Mouse (Mus musculus) heart, postnatal 36 days (tissue): ENCODE measurements at regions not wholly inside any gene's neighbourhood (a gene's known extent, or its start where the extent isn't known, plus 50 kb on each side); places are given as distances from the start of the nearest gene placed in this dataset.
"Not testable (repeated sequence)": the region's sequence is repeated elsewhere in the genome, so short reads cannot be mapped to it uniquely, and the experiment has no call there.

ENCODE experiments used
- DNase-seq, 2 experiments: peaks; one replicate each; pipeline ENCODE4 v3.0.0; 2021 to 2022
- intact Hi-C: fragments of 180-260 bp; cut with DNase I; formaldehyde crosslinking; loops from one replicate; pipeline ENCODE4 v1.15.1; 2025

DNA sequence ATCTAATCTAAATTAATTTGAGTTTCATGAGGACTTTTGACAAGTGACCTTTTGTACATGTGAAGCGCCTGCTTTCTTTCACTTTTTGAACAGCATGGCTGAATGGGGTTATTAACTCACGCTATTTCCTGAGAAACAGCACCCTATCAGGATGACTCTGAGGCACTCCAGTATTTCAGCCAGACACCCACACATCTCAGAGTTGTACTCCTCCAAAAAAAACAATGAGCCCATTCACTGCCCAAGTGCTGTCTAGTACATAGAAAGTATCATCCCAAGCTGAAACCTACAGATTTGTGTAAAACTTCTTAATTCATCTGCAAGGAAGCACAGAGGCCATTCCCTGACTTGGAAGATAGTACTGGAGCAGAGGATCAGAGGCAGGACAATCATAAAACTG lies 204.1 kb upstream of the P2ry1 start:
- intact Hi-C loops = no loop called here
- no peak for DNase-seq

DNA sequence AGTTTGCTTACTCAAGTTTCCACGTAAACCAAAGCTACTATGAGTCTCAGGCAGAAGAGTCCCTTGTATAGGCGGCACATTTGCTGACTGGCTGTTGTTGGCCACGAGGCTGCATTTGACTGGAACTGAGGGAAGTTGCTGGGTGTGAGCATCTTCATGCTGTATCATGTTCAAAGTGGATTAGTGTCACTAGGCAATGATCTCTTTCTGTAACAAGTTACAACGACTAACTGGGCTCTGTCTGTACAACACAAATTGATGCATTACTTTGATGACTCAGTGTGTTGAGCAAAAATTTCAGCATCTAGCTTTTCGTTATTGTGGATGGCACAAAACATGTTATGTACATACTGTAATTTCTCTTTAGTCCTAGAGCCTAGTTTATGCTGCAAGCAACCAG lies 203.7 kb upstream of the P2ry1 start:
- intact Hi-C loops = no loop called here
- DNase-seq = no peak

DNA sequence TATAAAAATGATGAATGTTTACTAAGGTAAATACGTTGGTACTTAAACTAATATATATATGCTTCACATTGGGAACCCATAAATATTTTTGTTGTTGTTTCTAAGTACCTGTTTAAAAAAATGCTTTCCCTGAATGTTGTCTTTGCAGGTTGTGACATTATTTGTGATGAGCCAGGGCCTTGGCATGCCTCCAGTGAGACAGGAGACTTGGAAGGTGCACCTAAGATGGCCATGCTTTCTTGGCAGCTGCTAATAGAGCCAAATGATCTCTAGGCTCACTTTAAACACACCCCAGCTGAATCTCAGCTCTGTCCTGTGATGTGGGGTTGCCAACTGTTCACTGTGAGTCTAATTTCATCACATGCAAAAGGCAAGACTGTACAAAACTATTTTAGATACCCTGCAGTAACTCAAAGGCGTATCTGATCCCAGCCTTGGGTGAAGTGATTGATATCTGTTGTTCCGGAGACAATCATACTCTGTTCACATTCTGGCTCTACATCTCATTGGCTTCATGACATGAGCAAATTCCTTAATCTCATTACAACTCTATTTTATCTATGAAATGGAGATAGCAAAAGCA lies 197.8 kb upstream of the P2ry1 start:
- intact Hi-C loops = no loop called here
- no peak for DNase-seq

- intact Hi-C loops = no loop called here
- no peak for DNase-seq
Measured at GRCm38 (mm10) chr3:60811924-60812323, 190.7 kb upstream of the P2ry1 start.

- DNase-seq = no peak
Measured at GRCm38 (mm10) chr3:60813485-60813884, 189.1 kb upstream of the P2ry1 start.

DNA sequence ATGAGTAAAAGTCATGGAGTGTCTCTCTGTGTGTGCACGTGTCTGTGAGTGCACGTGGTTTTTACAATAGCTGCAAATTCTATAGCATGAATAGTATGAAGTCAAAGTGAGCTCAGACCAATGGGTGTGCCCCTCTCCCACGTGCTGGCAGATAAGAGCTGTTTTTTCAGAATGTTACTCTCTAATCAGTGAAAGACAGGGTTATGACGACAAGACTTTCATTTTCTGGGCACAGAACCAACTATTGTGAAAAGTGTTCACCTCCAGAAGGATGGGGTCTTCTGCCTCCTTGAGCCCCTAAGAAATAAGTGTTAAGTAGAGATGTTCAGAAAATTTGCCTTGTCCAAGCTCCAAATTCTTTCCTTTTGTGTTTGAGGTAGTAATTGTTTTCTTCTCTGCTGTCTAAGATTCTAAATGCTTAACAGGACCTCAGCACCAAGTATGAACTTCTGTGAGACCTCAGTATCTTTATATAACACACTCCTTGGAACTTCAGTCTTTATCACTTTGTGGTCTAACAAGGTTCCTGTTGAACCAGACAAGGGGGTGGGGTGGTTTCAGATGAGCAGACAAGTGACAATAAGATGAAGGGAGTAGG lies 182.8 kb upstream of the P2ry1 start:
- intact Hi-C loops = no loop called here
- DNase-seq = no peak

More at GRCm38 (mm10) chr3:60813485-60813884, 189.1 kb upstream of the P2ry1 start:
- intact Hi-C loops = no loop called here

- DNase-seq = no peak
Measured at GRCm38 (mm10) chr3:60821463-60821862, 181.1 kb upstream of the P2ry1 start.

GRCm38 (mm10) chr3:60826759-60827158 lies 175.8 kb upstream of the P2ry1 start:
- no peak for DNase-seq
- intact Hi-C loops = no loop called here

More at GRCm38 (mm10) chr3:60821463-60821862, 181.1 kb upstream of the P2ry1 start:
- intact Hi-C loops = no loop called here

- no peak for DNase-seq
- intact Hi-C loops = no loop called here
Measured at GRCm38 (mm10) chr3:60832385-60832784, 170.2 kb upstream of the P2ry1 start.

DNA sequence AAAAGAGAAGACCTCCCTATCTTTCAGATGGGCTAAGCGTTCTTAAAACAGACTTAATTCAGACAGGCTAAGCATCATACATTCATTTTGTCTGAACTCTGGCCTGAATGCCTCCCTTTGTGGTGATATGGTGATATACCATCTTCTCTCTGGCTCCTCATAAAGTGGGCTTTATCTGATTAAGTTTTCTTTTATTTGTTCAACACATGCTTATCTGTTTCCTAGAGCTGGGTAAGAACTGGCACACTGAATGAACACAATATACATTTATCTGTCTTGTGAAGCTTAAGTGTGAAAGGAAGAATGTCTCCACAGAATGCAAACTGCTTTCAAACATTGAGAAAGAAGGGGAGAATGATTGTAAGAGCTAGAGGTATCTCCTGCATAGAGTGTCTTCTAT lies 160.7 kb upstream of the P2ry1 start:
- intact Hi-C loops = no loop called here
- no peak for DNase-seq

GRCm38 (mm10) chr3:60845293-60845692 lies 157.3 kb upstream of the P2ry1 start:
- DNase-seq = no peak
- intact Hi-C loops = no loop called here

DNA sequence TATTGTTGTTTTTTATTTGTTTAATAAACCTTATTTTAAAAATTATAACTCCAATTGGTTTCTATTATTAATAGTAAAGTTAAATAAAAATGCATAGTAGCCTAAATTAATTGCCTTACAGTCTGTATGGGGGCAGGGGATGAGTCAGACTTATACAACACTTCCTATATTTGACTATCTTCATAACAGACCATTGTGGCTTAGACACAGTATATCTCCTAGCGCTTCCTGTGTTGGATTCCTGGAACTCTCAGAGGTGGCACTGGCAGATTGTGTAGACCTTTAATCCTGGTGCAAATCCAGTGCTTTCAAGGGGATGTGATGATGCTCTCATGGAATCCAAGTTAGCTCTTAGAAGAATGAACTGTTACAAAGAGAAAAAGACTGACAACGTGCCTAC lies 154.2 kb upstream of the P2ry1 start:
- DNase-seq = no peak
- intact Hi-C loops = no loop called here

DNA sequence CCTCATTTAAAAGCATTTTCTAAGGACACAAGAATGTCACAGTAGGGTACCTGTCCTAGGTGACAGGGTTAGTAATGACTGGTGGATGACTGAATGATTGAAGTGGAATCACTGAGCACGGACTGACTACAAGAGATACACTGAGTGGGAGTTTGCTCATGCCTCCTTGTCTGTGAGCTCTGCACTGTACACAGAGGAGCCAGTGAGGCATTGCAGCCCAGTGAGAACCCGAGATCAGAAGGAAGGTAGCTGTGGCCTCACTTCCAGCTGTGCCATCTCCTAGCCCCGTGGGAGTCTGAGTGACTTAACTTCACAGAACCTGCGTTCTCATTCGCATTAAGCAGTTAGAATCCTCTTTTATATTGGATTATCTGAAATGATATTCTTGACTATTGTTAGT lies 148.8 kb upstream of the P2ry1 start:
- intact Hi-C loops = no loop called here
- DNase-seq = no peak

DNA sequence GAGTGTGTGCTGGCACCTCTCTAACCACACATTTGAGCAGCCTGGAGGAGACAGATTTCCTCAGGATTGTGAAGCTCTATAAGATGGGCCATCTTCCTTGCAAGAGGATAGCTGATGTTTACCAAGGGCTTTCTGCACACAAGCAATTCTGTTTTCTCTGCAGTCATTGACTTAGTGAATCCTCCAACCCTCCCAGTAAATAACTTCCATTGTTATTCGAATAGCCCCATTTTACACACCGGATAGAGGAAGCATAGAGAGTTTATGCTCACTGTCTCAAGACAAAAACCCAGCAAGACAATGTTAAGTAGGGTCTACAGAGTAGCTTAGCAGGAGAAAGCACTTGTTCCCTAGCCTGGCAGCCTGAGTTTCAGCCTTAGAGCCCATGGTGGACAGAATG lies 146.9 kb upstream of the P2ry1 start:
- intact Hi-C loops = no loop called here
- no peak for DNase-seq

DNA sequence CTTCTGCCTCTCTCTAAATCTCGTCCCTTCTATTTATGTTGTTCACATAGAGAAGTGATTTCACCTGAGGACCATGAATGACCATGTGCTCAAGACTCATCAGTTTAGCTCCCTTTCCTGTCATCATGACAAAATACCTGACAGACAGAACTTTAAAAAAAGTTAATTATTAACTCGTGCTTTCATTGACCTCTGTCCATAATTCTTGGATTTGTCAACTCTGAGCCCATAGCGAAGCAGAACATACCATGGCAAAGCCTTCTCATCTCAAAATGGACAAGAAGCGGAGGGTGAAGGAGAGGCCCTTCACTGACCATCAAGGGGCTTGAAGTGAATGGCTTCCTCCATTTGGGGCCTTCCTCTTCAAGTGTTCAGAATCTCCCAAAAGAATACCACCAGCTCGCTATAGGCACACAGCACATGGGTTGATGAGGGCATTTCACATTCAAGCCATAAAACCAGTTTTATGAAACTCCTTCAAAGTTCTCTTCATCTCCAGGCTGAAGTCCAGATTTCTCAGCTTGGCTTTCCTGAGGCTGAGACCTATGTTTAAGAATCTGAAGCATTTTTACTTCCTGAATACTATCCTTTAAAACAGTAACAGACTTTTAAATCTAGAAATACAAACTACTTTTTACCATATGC lies 144.0 kb upstream of the P2ry1 start:
- intact Hi-C loops = no loop called here
- no peak for DNase-seq

DNA sequence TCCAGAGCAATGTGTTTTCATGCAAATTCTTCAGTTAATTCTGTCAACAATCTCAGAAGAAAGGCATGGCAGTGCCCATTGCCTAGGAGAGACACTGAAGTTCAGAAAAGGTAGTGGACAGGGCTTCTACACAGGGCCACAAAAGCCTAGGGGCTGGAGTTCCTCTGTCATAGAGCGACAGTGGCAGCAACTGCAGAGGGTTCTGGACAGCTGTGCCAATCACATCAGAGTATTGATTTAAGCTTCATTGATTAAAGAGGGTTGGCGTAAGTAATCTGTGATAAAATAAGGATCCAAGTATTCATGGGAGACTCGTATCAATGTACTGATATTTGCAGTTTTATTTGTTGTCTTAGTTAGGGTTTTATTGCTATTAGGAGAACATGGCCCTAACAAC lies 143.5 kb upstream of the P2ry1 start:
- no peak for DNase-seq
- intact Hi-C loops = no loop called here

GRCm38 (mm10) chr3:60876858-60877257 lies 125.7 kb upstream of the P2ry1 start:
- DNase-seq, intact Hi-C loops: not testable (repeated sequence)

- intact Hi-C loops = no loop called here
- DNase-seq = no peak
Measured at GRCm38 (mm10) chr3:60878880-60879279, 123.7 kb upstream of the P2ry1 start.

DNA sequence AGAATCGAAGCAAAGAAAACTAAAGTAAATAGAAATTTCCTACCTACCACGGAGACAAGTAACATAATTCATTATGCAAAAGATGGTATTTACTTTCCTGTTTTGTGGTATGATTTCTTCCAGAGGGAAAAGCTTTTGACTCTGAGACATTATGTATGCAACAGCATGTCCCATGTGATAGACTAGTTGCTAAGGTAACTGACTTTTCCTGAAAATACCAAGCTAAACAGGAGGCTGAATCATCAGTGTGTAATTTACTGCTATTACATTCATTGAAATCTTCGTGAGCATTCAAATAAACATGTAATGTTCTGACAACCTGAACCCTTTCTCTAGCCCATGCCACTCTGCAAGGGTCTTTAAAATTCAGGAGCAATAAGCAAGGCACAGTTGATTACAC lies 118.6 kb upstream of the P2ry1 start:
- intact Hi-C loops = no loop called here
- DNase-seq = no peak

DNA sequence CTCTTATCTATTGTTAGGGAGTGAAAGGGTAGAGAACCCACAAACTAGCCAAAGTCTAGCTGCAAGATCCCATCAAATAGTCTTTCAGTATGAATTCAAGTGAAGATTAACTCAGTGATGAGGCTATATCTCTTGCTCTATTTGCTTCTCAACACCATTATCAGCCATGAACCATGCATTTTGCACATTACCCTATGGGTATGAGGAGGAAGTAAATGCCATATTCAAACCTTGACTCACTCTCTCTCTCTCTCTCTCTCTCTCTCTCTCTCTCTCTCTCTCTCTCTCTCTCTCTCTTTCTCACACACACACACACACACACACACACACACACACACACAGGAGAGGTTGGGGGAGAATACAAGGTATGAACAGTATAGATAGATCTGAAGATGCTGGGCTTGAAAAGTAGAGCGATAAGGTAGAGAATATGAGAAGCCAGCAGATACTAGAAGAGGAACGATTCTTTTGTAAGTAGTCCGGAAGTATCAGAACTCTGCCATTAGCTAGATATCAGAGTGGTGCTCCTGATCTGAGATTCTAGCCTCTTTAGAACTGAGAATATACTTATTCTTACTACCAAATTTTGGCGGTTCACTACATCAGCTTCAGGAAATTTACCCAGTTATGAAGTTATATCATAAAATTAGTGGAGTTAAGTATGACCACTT lies 113.3 kb upstream of the P2ry1 start:
- no peak for DNase-seq
- intact Hi-C loops = no loop called here

DNA sequence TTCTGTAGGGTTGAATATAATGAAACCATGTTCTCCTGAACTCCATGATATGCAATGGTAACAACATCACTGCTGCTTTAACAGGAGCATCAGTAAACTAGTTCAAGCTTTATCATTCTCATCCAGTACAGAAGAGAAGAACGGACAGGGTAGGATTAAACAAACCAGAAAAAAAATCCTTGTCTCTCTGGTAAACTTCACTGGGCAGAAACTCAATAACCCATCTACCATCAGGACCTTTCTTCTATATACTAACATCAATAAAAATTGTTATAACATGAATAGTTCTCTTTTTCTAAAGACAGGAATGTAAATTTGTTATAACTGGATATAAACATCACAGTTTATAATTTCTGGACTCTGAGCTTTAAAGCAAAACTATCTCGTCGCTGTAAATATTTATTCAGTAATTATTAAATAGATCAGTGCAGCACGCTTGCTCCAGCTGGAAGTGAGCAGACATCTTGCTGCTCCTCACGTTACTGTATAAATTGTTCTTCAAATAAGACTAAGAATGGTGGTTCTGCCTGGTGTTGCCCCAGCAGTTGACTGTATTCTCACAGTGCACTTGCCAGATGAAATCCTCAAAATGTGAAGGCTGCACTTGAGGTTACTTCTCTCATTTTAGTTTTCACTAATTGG lies 104.8 kb upstream of the P2ry1 start:
- DNase-seq = no peak
- intact Hi-C loops = no loop called here
